Mouse (Mus musculus) forebrain, embryonic 11.5 days (tissue): ENCODE results near the gene Nmu. TPM values are rescaled to one million over a fixed set of nuclear protein-coding genes. Genes with fewer than 3 reads are reported as not detected.

Experiments
- ATAC-seq: fragments of 200-750 bp; cut with Nextera tagmentation; replicated peaks from 2 replicates; pipeline ENCODE4 v1.8.0; 2017; ENCODE audit warnings: moderate TSS enrichment; ENCODE audit not compliant: low FRiP score
- DNase-seq: peaks from one replicate; pipeline ENCODE4 v3.0.0-alpha.2; 2017; ENCODE audit warnings: low spot score
- H3K27ac ChIP-seq: fragments of 300-500 bp; sonication (generic); 2 replicates; pipeline ENCODE4 v1.5.1; 2014; ENCODE audit warnings: low read depth, low read length
- H3K27me3 ChIP-seq: fragments of 300-500 bp; sonication (generic); 2 replicates; pipeline ENCODE4 v1.6.1; 2014; ENCODE audit warnings: mild to moderate bottlenecking, low read length, mixed read lengths; ENCODE audit not compliant: control insufficient read depth, insufficient read depth
- H3K36me3 ChIP-seq: fragments of 300-500 bp; sonication (generic); 2 replicates; pipeline ENCODE4 v1.6.1; 2014; ENCODE audit warnings: mild to moderate bottlenecking, low read length, moderate library complexity, mixed read lengths; ENCODE audit not compliant: control insufficient read depth, insufficient read depth
- H3K4me1 ChIP-seq: fragments of 300-500 bp; sonication (generic); replicated peaks from 2 replicates; pipeline ENCODE4 v1.6.1; 2014; ENCODE audit warnings: low read length, mixed read lengths; ENCODE audit not compliant: control insufficient read depth, insufficient read depth
- H3K4me2 ChIP-seq: fragments of 300-500 bp; sonication (generic); 2 replicates; pipeline ENCODE4 v1.6.1; 2014; ENCODE audit warnings: low read depth, mild to moderate bottlenecking, low read length, moderate library complexity, mixed read lengths; ENCODE audit not compliant: severe bottlenecking
- H3K4me3 ChIP-seq: fragments of 300-500 bp; sonication (generic); 2 replicates; pipeline ENCODE4 v1.5.1; 2014; ENCODE audit warnings: low read depth, low read length
- H3K9ac ChIP-seq: fragments of 300-500 bp; sonication (generic); 2 replicates; pipeline ENCODE4 v1.6.1; 2014; ENCODE audit warnings: low read length
- H3K9me3 ChIP-seq: fragments of 300-500 bp; sonication (generic); 2 replicates; pipeline ENCODE4 v1.6.1; 2016; ENCODE audit warnings: low read length, mixed read lengths; ENCODE audit not compliant: control insufficient read depth
- WGBS: fragments of 180-500 bp; shearing (Covaris S2); extraction: QIAGEN DNeasy Blood & Tissue Kit; methylation state at CpG from one replicate; pipeline ENCODE4 v1.1.7; 2014; 5-methylcytosine and 5-hydroxymethylcytosine counted together
- polyA plus RNA-seq: library from polyadenylated mRNA; unstranded; fragments of >200 nt; fragmentation: Nextera tagmentation; extraction: Ambion mirVana; gene quantifications from 2 replicates; pipeline ENCODE4 v1.2.1, GENCODE M21; 2014

Nmu gene
- polyA plus RNA-seq, 1 experiment from 2014 or later: not detected

DNA sequence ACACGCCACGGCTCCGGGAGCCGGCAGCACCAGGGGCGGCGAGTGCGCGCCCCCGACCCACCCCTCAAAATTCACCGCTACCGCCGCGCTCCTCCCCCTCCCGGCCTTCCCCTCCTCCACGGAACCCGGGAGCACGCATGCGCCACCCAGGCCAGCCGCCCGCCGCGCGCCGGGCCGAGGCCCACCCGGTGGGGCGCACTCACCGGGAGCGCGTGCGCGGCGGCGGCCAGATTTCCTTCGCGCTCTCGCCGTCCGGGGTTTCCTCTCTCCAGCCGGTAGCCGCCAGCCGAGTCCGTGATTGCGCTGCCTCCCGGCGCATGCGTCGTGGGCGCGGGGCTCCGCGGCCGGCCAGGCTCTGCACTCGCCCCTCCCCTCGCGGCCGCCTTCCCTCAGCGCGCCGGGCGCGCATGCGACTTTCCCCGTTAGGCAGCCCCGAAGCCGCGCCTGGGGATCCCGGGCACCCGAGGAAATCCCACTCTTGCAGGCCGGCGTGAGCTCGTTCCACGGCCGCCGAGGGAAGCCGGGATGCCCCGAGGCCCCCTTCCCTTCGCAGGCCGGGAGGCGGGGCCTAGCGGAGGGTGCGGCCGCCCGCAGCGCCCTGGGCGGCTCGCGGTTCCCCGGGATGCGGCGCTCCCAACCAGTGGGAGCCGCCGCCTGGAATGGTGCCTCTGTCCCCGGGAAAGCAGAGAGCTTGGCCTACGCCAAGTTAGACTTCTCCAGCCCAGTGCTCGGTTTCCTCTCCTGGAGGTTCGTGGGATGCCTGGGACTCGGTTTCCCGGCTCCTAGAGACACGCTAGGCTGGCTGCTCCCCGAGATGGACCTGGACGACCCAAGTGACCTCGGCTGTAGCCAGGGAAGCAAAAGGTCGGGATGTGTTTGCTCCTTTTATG, 58.9 kb downstream of the Nmu start, which contains the start of gene Clock:
Gene Clock, minus strand, starts transcription at position 341 of the 890 bp plus-strand sequence.
- Histone ChIP-seq H3K9me3 (no peaks in the 10 kb centered on the region), H3K27ac (peak within 1 kb of the TSS; percentile 95), H3K4me3 (peak within 1 kb of the TSS; percentile 94), H3K27me3 (no peaks in the 10 kb centered on the region), H3K4me2 (peak within 1 kb of the TSS; percentile 88), H3K36me3 (no peaks in the 10 kb centered on the region), H3K4me1 (no peaks in the 10 kb centered on the region; the same call in 1 of the 2 replicates), H3K9ac (peak within 1 kb of the TSS; percentile 89)
- DNase-seq (peak; percentile 94), ATAC-seq (peak; percentile 89)
- WGBS: under 1% methylated on average over 96 of the region's 104 CpGs

DNA sequence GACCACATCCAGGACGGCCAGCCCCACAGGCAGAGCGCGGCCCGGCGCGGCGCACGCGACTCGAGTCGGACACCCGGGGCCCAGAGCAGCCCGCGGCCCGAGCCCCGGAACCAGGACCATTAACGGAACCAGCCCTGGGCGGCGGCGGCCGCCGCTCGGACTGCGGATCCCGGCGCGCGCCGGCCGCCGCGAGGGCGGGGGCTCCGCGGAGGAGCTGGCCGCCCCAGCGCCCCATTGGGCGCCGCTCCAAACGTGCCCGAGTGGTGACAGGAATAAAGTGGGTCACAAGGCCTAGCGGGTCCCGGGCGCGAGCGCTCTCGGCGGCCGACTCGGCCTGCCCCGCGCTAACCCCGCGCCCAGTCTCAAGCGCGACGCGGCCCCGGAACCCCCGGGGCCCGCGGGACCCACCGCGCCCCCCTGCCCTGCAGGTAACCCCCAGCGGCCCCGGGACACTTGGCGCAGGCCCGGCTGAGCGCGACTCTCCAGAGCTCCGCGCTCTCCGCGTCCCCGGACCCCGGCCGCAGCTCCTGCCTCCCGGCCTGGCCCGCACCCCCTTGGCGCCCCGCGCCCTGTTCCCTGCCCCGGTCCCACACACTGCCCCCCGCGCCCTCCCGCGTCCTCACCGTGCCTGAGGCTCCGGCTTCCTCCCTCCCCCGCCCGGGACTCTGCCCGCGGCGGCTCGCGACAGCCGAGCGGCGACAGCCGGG, 59.7 kb downstream of the Nmu start:
- Histone ChIP-seq H3K4me3 (peak overlapping the region; percentile 94), H3K9me3 (no peaks in the 10 kb centered on the region), H3K27me3 (no peaks in the 10 kb centered on the region), H3K4me1 (no peaks in the 10 kb centered on the region; the same call in 1 of the 2 replicates), H3K36me3 (no peaks in the 10 kb centered on the region), H3K27ac (peak overlapping the region; percentile 95), H3K9ac (peak overlapping the region; percentile 89), H3K4me2 (peak overlapping the region; percentile 88)
- WGBS: under 1% methylated on average over 83 of the region's 100 CpGs
- DNase-seq (peak; percentile 82), ATAC-seq (peak; percentile 88)

DNA sequence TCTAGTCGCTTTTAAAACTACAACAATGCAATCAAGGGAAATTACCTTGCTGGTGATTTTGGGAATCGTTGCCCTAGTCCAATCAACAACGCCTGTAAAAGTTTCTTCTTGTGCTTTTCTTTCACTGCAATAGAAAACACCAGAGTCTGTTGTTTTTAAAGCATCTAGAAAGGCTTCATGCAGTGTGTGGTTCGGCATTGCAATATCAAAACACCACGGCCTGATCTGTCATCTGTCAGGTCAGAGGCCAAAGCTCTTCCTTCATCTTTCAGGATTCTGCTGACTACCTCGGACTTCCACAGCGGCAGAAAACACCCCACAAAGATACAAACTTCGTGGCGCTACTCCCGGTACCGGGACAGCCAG, 60.2 kb downstream of the Nmu start:
- WGBS: 8% methylated on average over 11 of the region's 11 CpGs
- DNase-seq: no peak

DNA sequence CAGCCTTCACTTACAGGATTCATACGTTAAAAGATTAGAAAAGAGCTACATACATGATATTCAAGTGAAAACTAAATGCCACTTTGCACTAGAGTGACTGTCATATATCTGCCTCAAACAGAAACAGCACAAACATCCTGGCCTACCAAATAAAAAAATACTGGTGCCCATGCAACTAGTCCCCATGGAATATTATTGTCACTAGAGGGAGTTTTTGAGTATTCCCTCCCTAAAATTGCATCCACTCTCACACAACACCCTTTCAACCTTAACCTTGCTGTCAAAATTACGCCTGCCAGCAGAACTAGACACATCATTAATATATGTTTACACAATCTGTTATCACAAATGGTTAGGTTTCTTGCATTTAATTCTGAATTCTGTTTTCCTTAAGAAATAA, 61.6 kb downstream of the Nmu start:
- ATAC-seq: no peak
- H3K4me1 ChIP-seq: no peaks in the 10 kb centered on the region; the same call in 1 of the 2 replicates
- H3K4me2 ChIP-seq: no peak overlapping the region
- H3K4me3 ChIP-seq: no peak overlapping the region
- no peak for DNase-seq
- H3K9ac ChIP-seq: no peak overlapping the region
- H3K36me3 ChIP-seq: no peaks in the 10 kb centered on the region
- H3K27ac ChIP-seq: no peak overlapping the region
- no peaks in the 10 kb centered on the region for H3K9me3 ChIP-seq
- 87% methylated on average over 2 of the region's 2 CpGs for WGBS
- H3K27me3 ChIP-seq: no peaks in the 10 kb centered on the region

More for the DNA sequence above, 60.2 kb downstream of the Nmu start:
- no peak for ATAC-seq
- no peak overlapping the region for H3K27ac ChIP-seq
- peak overlapping the region; percentile 94 for H3K4me3 ChIP-seq
- H3K36me3 ChIP-seq: no peaks in the 10 kb centered on the region
- H3K9ac ChIP-seq: peak overlapping the region; percentile 89
- no peaks in the 10 kb centered on the region for H3K9me3 ChIP-seq
- no peaks in the 10 kb centered on the region for H3K27me3 ChIP-seq
- peak overlapping the region; percentile 88 for H3K4me2 ChIP-seq
- no peaks in the 10 kb centered on the region; the same call in 1 of the 2 replicates for H3K4me1 ChIP-seq

DNA sequence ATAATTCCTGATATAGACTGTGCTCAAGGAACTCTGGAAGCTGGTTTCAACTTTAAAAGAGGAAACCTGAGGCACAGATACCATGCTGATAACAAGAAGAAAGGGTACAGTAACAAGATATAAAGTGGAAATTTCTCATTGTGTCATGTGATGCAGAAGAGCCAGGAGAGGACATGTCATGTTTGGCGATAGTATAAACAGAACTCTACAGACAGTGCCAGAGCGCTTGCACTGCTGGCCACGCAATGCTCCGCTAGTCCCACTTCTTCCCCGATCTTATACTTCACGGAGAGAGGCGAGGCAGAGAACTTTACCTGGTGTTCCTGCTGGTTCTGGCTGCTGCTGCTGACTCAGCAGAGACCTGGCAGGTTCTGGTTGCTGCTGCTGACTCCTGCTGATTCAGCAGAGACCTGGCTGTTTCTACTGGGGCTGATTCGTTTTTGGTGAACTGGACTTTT, 74.3 kb downstream of the Nmu start:
- DNase-seq (no peak), ATAC-seq (no peak)
- no peak overlapping the region for H3K9ac ChIP-seq
- 95% methylated on average over 8 of the region's 8 CpGs for WGBS
- H3K36me3 ChIP-seq: no peaks in the 10 kb centered on the region
- H3K4me2 ChIP-seq: no peak overlapping the region
- no peaks in the 10 kb centered on the region for H3K9me3 ChIP-seq
- no peak overlapping the region for H3K27ac ChIP-seq
- no peaks in the 10 kb centered on the region for H3K27me3 ChIP-seq
- H3K4me1 ChIP-seq: no peaks in the 10 kb centered on the region
- H3K4me3 ChIP-seq: no peak overlapping the region

DNA sequence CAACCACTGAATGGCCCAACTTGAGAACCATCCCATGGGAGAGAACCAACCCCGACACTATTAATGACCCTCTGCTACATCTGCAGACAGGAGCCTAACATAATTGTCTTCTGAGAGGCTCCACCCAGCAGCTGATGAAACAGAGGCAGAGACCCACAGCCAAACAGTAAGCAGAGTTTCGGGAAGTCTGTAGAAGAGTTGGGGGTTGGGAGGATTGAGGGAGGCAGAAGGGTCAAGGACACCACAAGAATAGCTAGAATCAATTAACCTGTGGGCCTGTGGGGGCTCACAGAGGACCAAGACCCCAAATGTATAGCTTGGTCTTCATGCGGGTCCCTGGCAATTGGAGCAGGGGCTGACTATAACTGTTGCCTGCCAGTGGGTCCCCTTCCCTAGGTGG, 75.3 kb downstream of the Nmu start:
- Histone ChIP-seq H3K27ac (no peak overlapping the region), H3K4me3 (no peak overlapping the region), H3K27me3 (no peaks in the 10 kb centered on the region), H3K4me2 (no peak overlapping the region), H3K36me3 (no peaks in the 10 kb centered on the region), H3K4me1 (no peaks in the 10 kb centered on the region), H3K9ac (no peak overlapping the region), H3K9me3 (no peaks in the 10 kb centered on the region)
- no peak for ATAC-seq
- WGBS: 94% methylated on average over 3 of the region's 3 CpGs
- no peak for DNase-seq

DNA sequence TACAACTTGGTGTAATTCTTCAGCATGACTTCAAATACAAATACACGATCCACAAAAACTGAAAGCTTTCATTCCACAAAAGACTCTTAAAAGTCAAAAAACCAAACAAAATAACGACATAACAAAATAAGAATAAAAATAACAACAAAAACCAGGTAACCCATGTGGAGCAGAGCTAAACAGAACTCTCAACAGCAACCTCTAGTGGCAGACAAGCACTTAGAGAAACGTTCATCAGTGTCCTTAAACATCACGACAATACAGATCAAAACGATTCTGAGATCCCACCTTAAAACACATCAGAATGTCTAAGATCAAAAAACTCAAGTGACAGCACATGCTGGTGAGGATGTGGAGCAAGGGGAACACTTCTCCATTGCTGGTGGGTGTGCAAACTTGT, 76.5 kb downstream of the Nmu start:
- H3K27me3 ChIP-seq: no peaks in the 10 kb centered on the region
- no peak overlapping the region for H3K4me2 ChIP-seq
- no peaks in the 10 kb centered on the region for H3K9me3 ChIP-seq
- no peaks in the 10 kb centered on the region for H3K4me1 ChIP-seq
- H3K27ac ChIP-seq: no peak overlapping the region
- WGBS: 81% methylated on average over 5 of the region's 5 CpGs
- no peaks in the 10 kb centered on the region for H3K36me3 ChIP-seq
- H3K4me3 ChIP-seq: no peak overlapping the region
- no peak for ATAC-seq
- DNase-seq: no peak
- no peak overlapping the region for H3K9ac ChIP-seq

DNA sequence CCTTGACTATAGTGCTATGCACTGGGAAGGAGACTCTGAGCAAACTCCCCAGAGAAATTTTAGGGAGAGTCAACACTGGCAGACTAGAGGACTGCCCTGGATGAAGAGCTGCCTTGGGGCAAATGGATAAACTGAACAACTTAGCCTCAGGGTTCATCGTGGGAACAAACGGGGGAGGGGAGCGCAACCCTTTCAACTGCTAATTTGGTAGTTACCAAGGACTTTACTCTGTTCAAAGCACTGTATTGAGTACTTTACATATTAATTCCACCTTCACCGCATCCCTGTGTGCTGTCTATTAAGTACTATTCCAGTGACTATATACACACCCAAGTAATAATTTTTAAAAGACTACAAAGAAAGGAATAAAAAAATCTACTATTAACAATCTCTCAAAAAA, 77.9 kb downstream of the Nmu start:
- Histone ChIP-seq H3K9ac (no peak overlapping the region), H3K27me3 (no peaks in the 10 kb centered on the region), H3K4me1 (no peaks in the 10 kb centered on the region), H3K27ac (no peak overlapping the region), H3K4me3 (no peak overlapping the region), H3K4me2 (no peak overlapping the region), H3K36me3 (no peaks in the 10 kb centered on the region), H3K9me3 (no peaks in the 10 kb centered on the region)
- WGBS: 52% methylated on average over 4 of the region's 4 CpGs
- ATAC-seq (no peak), DNase-seq (no peak)
